Mouse (Mus musculus) heart, embryonic 15.5 days (tissue): ENCODE measurements at regions not wholly inside any gene's neighbourhood (a gene's known extent, or its start where the extent isn't known, plus 50 kb on each side); places are given as distances from the start of the nearest gene placed in this dataset.

Experiments used
- ATAC-seq: fragments of 200-750 bp; cut with Nextera tagmentation; replicated peaks from 2 replicates; pipeline ENCODE4 v1.8.0; 2017; ENCODE audit warnings: low read depth, moderate TSS enrichment; ENCODE audit not compliant: insufficient number of reproducible peaks, insufficient read depth, low FRiP score
- H3K27ac ChIP-seq: fragments of 300-500 bp; sonication (generic); 2 replicates; pipeline ENCODE4 v1.5.1; 2015; ENCODE audit warnings: mild to moderate bottlenecking, inconsistent platforms
- H3K27me3 ChIP-seq: fragments of 300-500 bp; sonication (generic); 2 replicates; pipeline ENCODE4 v1.6.1; 2015; ENCODE audit warnings: inconsistent platforms
- H3K36me3 ChIP-seq: fragments of 300-500 bp; sonication (generic); 2 replicates; pipeline ENCODE4 v1.6.1; 2015; ENCODE audit warnings: mild to moderate bottlenecking, inconsistent platforms
- H3K4me1 ChIP-seq: fragments of 300-500 bp; sonication (generic); replicated peaks from 2 replicates; pipeline ENCODE4 v1.6.1; 2015; ENCODE audit warnings: inconsistent platforms
- H3K4me2 ChIP-seq: fragments of 300-500 bp; sonication (generic); 2 replicates; pipeline ENCODE4 v1.6.1; 2015; ENCODE audit warnings: inconsistent platforms, mild to moderate bottlenecking, moderate library complexity
- H3K4me3 ChIP-seq: fragments of 300-500 bp; sonication (generic); 2 replicates; pipeline ENCODE4 v1.5.1; 2015; ENCODE audit warnings: mild to moderate bottlenecking, inconsistent platforms
- H3K9ac ChIP-seq: fragments of 300-500 bp; sonication (generic); 2 replicates; pipeline ENCODE4 v1.6.1; 2015; ENCODE audit warnings: mild to moderate bottlenecking, inconsistent platforms
- H3K9me3 ChIP-seq: fragments of 300-500 bp; sonication (generic); replicated peaks from 2 replicates; pipeline ENCODE4 v1.6.1; 2016; ENCODE audit warnings: inconsistent platforms
- WGBS: fragments of 180-500 bp; shearing (Covaris S2); methylation state at CpG from one replicate; pipeline ENCODE4 v1.1.7; 2015; ENCODE audit warnings: mixed read lengths; 5-methylcytosine and 5-hydroxymethylcytosine counted together

GRCm38 (mm10) chr14:24983279-24983678, 475.7 kb upstream of the Zmiz1 start:
- Histone ChIP-seq H3K9me3 (no peaks in the 10 kb centered on the region), H3K4me2 (no peak overlapping the region), H3K27ac (no peak overlapping the region), H3K4me3 (no peak overlapping the region), H3K36me3 (no peaks in the 10 kb centered on the region), H3K9ac (no peak overlapping the region), H3K4me1 (peaks cover 3% of the 10 kb centered on the region; the same call in 1 of the 2 replicates), H3K27me3 (no peaks in the 10 kb centered on the region)
- ATAC-seq, result no peak

GRCm38 (mm10) chr14:24985806-24986359, 473.1 kb upstream of the Zmiz1 start:
- WGBS, result 84% methylated on average over 6 of the region's 6 CpGs
- H3K9ac ChIP-seq, result no peak overlapping the region
- peaks cover 3% of the 10 kb centered on the region; the same call in 1 of the 2 replicates for H3K4me1 ChIP-seq
- H3K9me3 ChIP-seq, result no peaks in the 10 kb centered on the region
- no peaks in the 10 kb centered on the region for H3K36me3 ChIP-seq
- H3K27ac ChIP-seq, result no peak overlapping the region
- H3K27me3 ChIP-seq, result no peaks in the 10 kb centered on the region
- no peak overlapping the region for H3K4me3 ChIP-seq
- no peak for ATAC-seq
- no peak overlapping the region for H3K4me2 ChIP-seq

GRCm38 (mm10) chr14:24986404-24986803, 472.6 kb upstream of the Zmiz1 start:
- 70% methylated on average over 4 of the region's 4 CpGs for WGBS
- peaks cover 3% of the 10 kb centered on the region; the same call in 1 of the 2 replicates for H3K4me1 ChIP-seq
- no peaks in the 10 kb centered on the region for H3K9me3 ChIP-seq
- H3K27ac ChIP-seq, result no peak overlapping the region
- no peaks in the 10 kb centered on the region for H3K27me3 ChIP-seq
- no peaks in the 10 kb centered on the region for H3K36me3 ChIP-seq
- ATAC-seq, result no peak
- no peak overlapping the region for H3K4me3 ChIP-seq
- no peak overlapping the region for H3K4me2 ChIP-seq
- no peak overlapping the region for H3K9ac ChIP-seq

- no peak overlapping the region for H3K9ac ChIP-seq
- WGBS, result 28% methylated on average over 21 of the region's 21 CpGs
- H3K36me3 ChIP-seq, result no peaks in the 10 kb centered on the region
- H3K9me3 ChIP-seq, result no peaks in the 10 kb centered on the region
- H3K4me2 ChIP-seq, result peak overlapping the region; percentile 14; the same call in 1 of the 2 replicates
- peaks cover 16% of the 10 kb centered on the region for H3K4me1 ChIP-seq
- 0 out of 2 replicates have a peak, but pooled peaks have one; percentile 41 for ATAC-seq
- no peak overlapping the region for H3K4me3 ChIP-seq
- H3K27ac ChIP-seq, result no peak overlapping the region
- H3K27me3 ChIP-seq, result no peaks in the 10 kb centered on the region
These were observed 465.0 kb upstream of the Zmiz1 start for GRCm38 (mm10) chr14:24993751-24994658.

GRCm38 (mm10) chr14:24995226-24995625, 463.8 kb upstream of the Zmiz1 start:
- ATAC-seq, result no peak
- no peaks in the 10 kb centered on the region for H3K9me3 ChIP-seq
- H3K4me1 ChIP-seq, result peaks cover 16% of the 10 kb centered on the region
- 71% methylated on average over 7 of the region's 7 CpGs for WGBS
- H3K27me3 ChIP-seq, result no peaks in the 10 kb centered on the region
- H3K27ac ChIP-seq, result no peak overlapping the region
- no peak overlapping the region for H3K9ac ChIP-seq
- H3K4me2 ChIP-seq, result no peak overlapping the region
- no peak overlapping the region for H3K4me3 ChIP-seq
- H3K36me3 ChIP-seq, result no peaks in the 10 kb centered on the region

- Histone ChIP-seq H3K4me3 (no peak overlapping the region), H3K4me1 (peaks cover 16% of the 10 kb centered on the region), H3K27me3 (no peaks in the 10 kb centered on the region), H3K36me3 (no peaks in the 10 kb centered on the region), H3K9me3 (no peaks in the 10 kb centered on the region), H3K4me2 (no peak overlapping the region), H3K9ac (no peak overlapping the region), H3K27ac (no peak overlapping the region)
- ATAC-seq, result no peak
- WGBS, result 48% methylated on average over 14 of the region's 14 CpGs
These were observed 461.0 kb upstream of the Zmiz1 start for GRCm38 (mm10) chr14:24997786-24998509.

GRCm38 (mm10) chr14:24999008-24999572, 459.9 kb upstream of the Zmiz1 start:
- H3K4me2 ChIP-seq, result no peak overlapping the region
- no peak overlapping the region for H3K27ac ChIP-seq
- H3K4me3 ChIP-seq, result no peak overlapping the region
- no peak overlapping the region for H3K9ac ChIP-seq
- H3K27me3 ChIP-seq, result no peaks in the 10 kb centered on the region
- no peaks in the 10 kb centered on the region for H3K36me3 ChIP-seq
- H3K9me3 ChIP-seq, result no peaks in the 10 kb centered on the region
- ATAC-seq, result no peak
- WGBS, result 65% methylated on average over 3 of the region's 3 CpGs
- H3K4me1 ChIP-seq, result peaks cover 8% of the 10 kb centered on the region

GRCm38 (mm10) chr14:25005241-25005946, 453.6 kb upstream of the Zmiz1 start:
- WGBS, result 50% methylated on average over 11 of the region's 11 CpGs
- ATAC-seq, result no peak
- no peaks in the 10 kb centered on the region for H3K27me3 ChIP-seq
- H3K36me3 ChIP-seq, result no peaks in the 10 kb centered on the region
- peaks cover 14% of the 10 kb centered on the region for H3K4me1 ChIP-seq
- H3K4me3 ChIP-seq, result no peak overlapping the region
- no peak overlapping the region for H3K4me2 ChIP-seq
- no peak overlapping the region for H3K27ac ChIP-seq
- no peaks in the 10 kb centered on the region for H3K9me3 ChIP-seq
- H3K9ac ChIP-seq, result no peak overlapping the region

GRCm38 (mm10) chr14:25011926-25012325, 447.1 kb upstream of the Zmiz1 start:
- 59% methylated on average over 3 of the region's 3 CpGs for WGBS

GRCm38 (mm10) chr14:25015288-25016238, 443.4 kb upstream of the Zmiz1 start:
- H3K27me3 ChIP-seq, result no peaks in the 10 kb centered on the region
- H3K9me3 ChIP-seq, result no peaks in the 10 kb centered on the region
- no peaks in the 10 kb centered on the region for H3K36me3 ChIP-seq
- peak overlapping the region; percentile 34; the same call in 1 of the 2 replicates for H3K4me2 ChIP-seq
- ATAC-seq, result no peak
- H3K4me1 ChIP-seq, result peaks cover 10% of the 10 kb centered on the region
- no peak overlapping the region for H3K4me3 ChIP-seq
- WGBS, result 6% methylated on average over 8 of the region's 8 CpGs
- no peak overlapping the region; the same call in 1 of the 2 replicates for H3K27ac ChIP-seq
- H3K9ac ChIP-seq, result no peak overlapping the region

More at GRCm38 (mm10) chr14:25011926-25012325, 447.1 kb upstream of the Zmiz1 start:
- no peak overlapping the region for H3K4me2 ChIP-seq
- no peaks in the 10 kb centered on the region for H3K27me3 ChIP-seq
- H3K27ac ChIP-seq, result no peak overlapping the region
- H3K36me3 ChIP-seq, result no peaks in the 10 kb centered on the region
- H3K9me3 ChIP-seq, result no peaks in the 10 kb centered on the region
- peaks cover 9% of the 10 kb centered on the region for H3K4me1 ChIP-seq
- H3K4me3 ChIP-seq, result no peak overlapping the region
- no peak overlapping the region for H3K9ac ChIP-seq
- no peak for ATAC-seq
